8 mouse cellular contexts compared by ENCODE assay signal in genomic region chr4:48051086-48051673, GRCm38 (mm10). TPM values are rescaled to one million over a fixed set of nuclear protein-coding genes. Genes with fewer than 3 reads are reported as not detected.
A peak's percentile ranks its signal among the peaks of the same experiment; 100 is the strongest.
DNase-seq lines count a peak whose midpoint lies in the region; ATAC-seq and TF ChIP-seq lines count a peak whose summit lies in the region.

No protein-coding gene starts in this region.

- TF ChIP-seq CTCF in intestine, postnatal 0 days (IDR thresholded peaks at IDR 0.05; ENCODE audit: low read depth), result no peak

- WGBS in liver, embryonic 11.5 days, result 14% methylated on average over 19 of the region's 19 CpGs
- WGBS in forebrain, embryonic 13.5 days, result 21% methylated on average over 19 of the region's 19 CpGs
- 21% methylated on average over 19 of the region's 19 CpGs for WGBS in intestine, postnatal 0 days
- 12% methylated on average over 19 of the region's 19 CpGs for WGBS in neural tube, embryonic 14.5 days

- DNase-seq in liver, embryonic 11.5 days (ENCODE audit: low spot score), result peak; percentile 33
- no peak for DNase-seq in liver
- DNase-seq in adipocyte (ENCODE audit: low spot score), result no peak
- no peak for DNase-seq in cerebellum, postnatal 14 days
- no peak for DNase-seq in cerebellum, adult 9-10 months

- no peak overlapping the region for H3K27ac ChIP-seq in liver, embryonic 11.5 days (ENCODE audit: low read depth, low read length)
- H3K27ac ChIP-seq in forebrain, embryonic 13.5 days, result no peak overlapping the region
- H3K27ac ChIP-seq in intestine, postnatal 0 days (ENCODE audit: low read depth, low read length), result no peak overlapping the region
- no peak overlapping the region for H3K27ac ChIP-seq in neural tube, embryonic 14.5 days (ENCODE audit: low read depth, low read length)

- no peaks in the 10 kb centered on the region for H3K36me3 ChIP-seq in liver, embryonic 11.5 days (ENCODE audit: control insufficient read depth, insufficient read depth, low read length)
- H3K36me3 ChIP-seq in forebrain, embryonic 13.5 days (ENCODE audit: poor library complexity, severe bottlenecking), result no peaks in the 10 kb centered on the region
- no peaks in the 10 kb centered on the region for H3K36me3 ChIP-seq in intestine, postnatal 0 days (ENCODE audit: control insufficient read depth, insufficient read depth)
- no peaks in the 10 kb centered on the region for H3K36me3 ChIP-seq in neural tube, embryonic 14.5 days (ENCODE audit: control insufficient read depth, insufficient read depth, low read length)

- ATAC-seq in liver, embryonic 11.5 days (replicated peaks; ENCODE audit: low FRiP score), result no peak
- no peak for ATAC-seq in forebrain, embryonic 13.5 days
- ATAC-seq in intestine, postnatal 0 days, result no peak
- no peak for ATAC-seq in neural tube, embryonic 14.5 days (ENCODE audit: low read depth)

- peak overlapping the region; percentile 33 for H3K4me3 ChIP-seq in liver, embryonic 11.5 days (ENCODE audit: low read depth, low read length)
- peak overlapping the region; percentile 39 for H3K4me3 ChIP-seq in forebrain, embryonic 13.5 days
- H3K4me3 ChIP-seq in intestine, postnatal 0 days (ENCODE audit: low read depth, low read length), result peak overlapping the region; percentile 32
- H3K4me3 ChIP-seq in neural tube, embryonic 14.5 days (ENCODE audit: low read depth, low read length), result peak overlapping the region; percentile 28

- peaks cover 9% of the 10 kb centered on the region; the same call in 1 of the 2 replicates for H3K4me1 ChIP-seq in liver, embryonic 11.5 days (replicated peaks; ENCODE audit: control insufficient read depth, insufficient read depth, low read length)
- H3K4me1 ChIP-seq in forebrain, embryonic 13.5 days, result peaks cover 40% of the 10 kb centered on the region
- H3K4me1 ChIP-seq in intestine, postnatal 0 days (replicated peaks; ENCODE audit: control insufficient read depth, insufficient read depth, low read length), result 0 out of 2 replicates have a peak, but pooled peaks cover 8% of the 10 kb centered on the region
- H3K4me1 ChIP-seq in neural tube, embryonic 14.5 days (ENCODE audit: control insufficient read depth, insufficient read depth, low read length), result peaks cover 28% of the 10 kb centered on the region

- no peaks in the 10 kb centered on the region for H3K9me3 ChIP-seq in liver, embryonic 11.5 days (ENCODE audit: control insufficient read depth, low read length)
- no peaks in the 10 kb centered on the region for H3K9me3 ChIP-seq in forebrain, embryonic 13.5 days (replicated peaks)
- no peaks in the 10 kb centered on the region for H3K9me3 ChIP-seq in intestine, postnatal 0 days (ENCODE audit: control insufficient read depth)
- H3K9me3 ChIP-seq in neural tube, embryonic 14.5 days (ENCODE audit: control insufficient read depth, low read length), result no peaks in the 10 kb centered on the region

- peaks cover 89% of the 10 kb centered on the region for H3K27me3 ChIP-seq in liver, embryonic 11.5 days (replicated peaks; ENCODE audit: control insufficient read depth, insufficient read depth, low read length)
- peaks cover 73% of the 10 kb centered on the region for H3K27me3 ChIP-seq in forebrain, embryonic 13.5 days
- H3K27me3 ChIP-seq in intestine, postnatal 0 days (replicated peaks; ENCODE audit: control insufficient read depth, insufficient read depth, low read length), result peaks cover 90% of the 10 kb centered on the region
- H3K27me3 ChIP-seq in neural tube, embryonic 14.5 days (ENCODE audit: control insufficient read depth, insufficient read depth, low read length), result peaks cover 51% of the 10 kb centered on the region

- no peak overlapping the region for H3K9ac ChIP-seq in liver, embryonic 11.5 days (ENCODE audit: low read depth, low read length)
- peak overlapping the region; percentile 50; the same call in 1 of the 2 replicates for H3K9ac ChIP-seq in forebrain, embryonic 13.5 days
- no peak overlapping the region for H3K9ac ChIP-seq in intestine, postnatal 0 days (ENCODE audit: low read depth, low read length)
- H3K9ac ChIP-seq in neural tube, embryonic 14.5 days (replicated peaks; ENCODE audit: low read depth, low read length), result no peak overlapping the region

- peak overlapping the region; percentile 66 for H3K4me2 ChIP-seq in liver, embryonic 11.5 days
- H3K4me2 ChIP-seq in forebrain, embryonic 13.5 days, result peak overlapping the region; percentile 71
- peak overlapping the region; percentile 60 for H3K4me2 ChIP-seq in intestine, postnatal 0 days (replicated peaks; ENCODE audit: low read depth)
- peak overlapping the region; percentile 48 for H3K4me2 ChIP-seq in neural tube, embryonic 14.5 days (ENCODE audit: low read depth, low read length)

RNA-seq across cellular contexts. Expression of gene Nr4a3, which starts 6.2 kb away (rescaled TPM):
- 0.04 TPM in 2 replicates for polyA plus RNA-seq in liver, embryonic 11.5 days (2014; fragmentation: Nextera tagmentation; extraction: Ambion mirVana)
- polyA plus RNA-seq in forebrain, embryonic 13.5 days (2015; fragmentation: Nextera tagmentation; extraction: Ambion mirVana), result 1.7 and 1.9 TPM in 2 replicates
- 0.27 and 0.42 TPM in 2 replicates for polyA plus RNA-seq in intestine, postnatal 0 days (2015; fragmentation: Nextera tagmentation; extraction: Ambion mirVana)
- polyA plus RNA-seq in neural tube, embryonic 14.5 days (2014; fragmentation: Nextera tagmentation; extraction: Ambion mirVana), result 1.9 and 3.0 TPM in 2 replicates
